Mouse (Mus musculus): ENCODE measurements at regions not wholly inside any gene's neighbourhood (a gene's known extent, or its start where the extent isn't known, plus 50 kb on each side); places are given as distances from the start of the nearest gene placed in this dataset.

DNA sequence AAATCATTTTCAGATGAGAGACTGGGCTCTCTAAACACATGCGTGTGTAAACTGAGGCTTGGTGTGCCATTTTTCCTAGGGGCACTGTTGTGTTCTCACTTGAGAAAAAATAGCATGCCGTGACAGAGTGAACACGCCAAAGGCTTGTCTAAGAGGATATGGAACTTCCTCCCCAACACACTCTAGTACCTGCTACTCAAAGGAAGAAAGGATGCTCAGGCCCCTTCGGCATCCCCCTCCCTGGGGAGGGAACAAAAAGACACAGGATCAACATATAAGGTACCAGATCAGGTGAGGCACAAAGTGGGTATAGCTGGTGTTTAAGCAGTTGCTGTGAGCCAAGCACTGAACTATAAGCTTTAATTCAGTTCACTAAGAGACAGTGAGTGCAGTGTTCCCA, 74.0 kb upstream of the Sesn3 start:
- DNase-seq (ENCODE audit: low spot score in 2 of 2): no peak
- intact Hi-C loops (cut with DNase I): no loop called here

DNA sequence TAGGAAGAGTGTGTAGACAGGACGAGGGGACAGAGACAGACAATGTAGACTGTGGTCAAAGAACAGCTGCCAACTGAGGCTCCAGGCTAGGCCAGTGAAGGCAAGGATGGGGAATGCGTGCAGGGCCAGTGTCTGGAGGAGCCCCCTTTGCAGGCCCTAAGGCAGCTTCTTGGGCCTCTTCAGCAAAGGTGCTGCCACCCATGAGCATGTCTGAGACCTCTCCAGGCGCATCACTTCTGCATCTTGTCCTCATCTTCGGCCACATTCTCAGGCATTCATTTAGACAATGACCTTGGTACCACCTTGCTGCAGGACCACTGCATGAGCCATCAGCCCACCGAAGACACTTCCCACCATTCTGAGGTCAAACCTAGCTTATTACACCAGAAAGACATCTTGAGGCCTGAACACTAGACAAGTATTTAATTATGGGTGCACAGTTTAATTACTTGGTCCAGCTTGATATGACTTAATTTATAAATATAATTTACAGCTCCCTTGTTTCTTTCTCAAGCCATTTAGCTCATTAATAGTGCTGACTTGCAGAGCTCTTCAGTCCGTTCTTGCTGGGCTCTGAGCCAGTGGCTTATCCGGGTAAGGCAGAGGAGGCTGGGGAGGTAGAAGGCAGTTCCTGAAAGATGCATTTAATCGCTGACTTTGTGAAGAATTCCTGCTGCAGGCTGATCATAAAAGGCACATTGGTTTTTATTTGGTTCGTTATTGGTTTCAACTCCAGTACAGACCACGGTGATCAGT, 72.1 kb upstream of the Sesn3 start:
- intact Hi-C loops (cut with DNase I): no loop called here
- DNase-seq (ENCODE audit: low spot score in 2 of 2): no peak

DNA sequence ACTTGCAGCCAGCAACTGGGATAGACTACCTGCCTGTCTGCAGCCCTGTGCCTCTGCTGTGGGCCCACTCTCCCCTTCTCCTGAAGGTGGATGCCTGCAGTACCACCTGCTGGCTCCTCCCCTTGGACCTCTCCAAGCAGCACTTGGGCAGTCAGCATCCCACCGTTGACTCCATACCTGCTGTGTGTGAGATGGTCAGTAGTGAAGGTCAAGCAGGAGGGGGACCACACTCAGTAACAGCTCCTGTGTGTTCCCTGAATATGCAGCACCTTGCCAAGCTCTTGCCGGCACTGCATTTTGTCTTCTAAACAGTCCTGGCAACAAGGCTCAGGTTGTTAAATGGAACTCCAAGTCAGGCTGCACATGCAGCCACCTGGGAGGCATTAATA, 71.6 kb upstream of the Sesn3 start:
- intact Hi-C loops (cut with DNase I): no loop called here
- DNase-seq (ENCODE audit: low spot score in 2 of 2): no peak

DNA sequence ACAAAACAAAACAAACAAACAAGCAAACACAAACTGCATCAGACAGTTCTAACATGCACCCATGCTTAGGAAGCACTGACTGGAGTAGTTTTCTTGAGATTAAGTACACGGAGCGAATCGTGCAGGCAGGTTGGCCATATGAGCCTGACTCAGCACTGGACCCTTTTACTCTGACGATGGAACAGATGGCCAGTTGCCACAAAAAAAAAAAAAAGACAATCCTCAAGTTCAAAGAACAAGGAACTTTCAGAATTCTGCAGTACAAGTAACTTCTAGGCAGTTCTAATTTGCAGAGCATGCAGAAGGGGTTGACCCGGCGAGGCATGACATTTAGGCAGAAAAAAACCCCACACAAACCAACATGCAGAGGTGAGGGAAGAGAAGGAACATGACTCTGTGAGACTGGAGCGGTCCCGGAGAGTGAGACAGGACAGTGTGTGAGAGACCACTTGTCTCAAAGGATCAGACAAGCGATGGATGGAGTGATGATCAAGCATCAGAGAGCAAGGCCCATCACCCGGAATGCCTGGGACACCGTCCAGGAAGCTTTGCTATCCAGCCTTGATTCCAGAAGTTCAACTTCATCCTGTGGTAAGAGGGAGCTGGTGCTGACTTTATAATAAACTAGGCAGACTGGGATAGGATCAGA, 71.0 kb upstream of the Sesn3 start:
- no peak for DNase-seq (ENCODE audit: low spot score in 2 of 2)
- intact Hi-C loops (cut with DNase I): no loop called here

DNA sequence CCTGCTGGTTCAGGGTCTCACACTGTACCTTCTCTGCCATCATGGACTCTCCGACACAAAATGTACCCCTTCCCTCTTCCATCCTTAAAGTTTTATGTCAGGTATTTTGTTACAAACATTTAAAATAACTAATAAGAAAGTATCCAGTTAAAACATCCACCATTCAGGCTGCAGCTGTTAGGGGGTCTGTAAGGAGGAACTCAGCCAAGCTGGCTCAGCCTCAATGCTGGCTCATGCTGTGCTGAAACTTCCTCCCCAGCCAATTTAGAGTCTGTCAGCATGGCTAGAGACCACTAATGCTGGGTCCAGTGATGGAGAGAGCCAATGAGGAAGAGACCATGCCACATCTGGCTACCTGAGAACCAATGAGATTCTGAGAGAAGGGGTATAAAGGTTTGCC, 70.0 kb upstream of the Sesn3 start:
- no peak for DNase-seq (ENCODE audit: low spot score in 2 of 2)
- intact Hi-C loops (cut with DNase I): no loop called here

DNA sequence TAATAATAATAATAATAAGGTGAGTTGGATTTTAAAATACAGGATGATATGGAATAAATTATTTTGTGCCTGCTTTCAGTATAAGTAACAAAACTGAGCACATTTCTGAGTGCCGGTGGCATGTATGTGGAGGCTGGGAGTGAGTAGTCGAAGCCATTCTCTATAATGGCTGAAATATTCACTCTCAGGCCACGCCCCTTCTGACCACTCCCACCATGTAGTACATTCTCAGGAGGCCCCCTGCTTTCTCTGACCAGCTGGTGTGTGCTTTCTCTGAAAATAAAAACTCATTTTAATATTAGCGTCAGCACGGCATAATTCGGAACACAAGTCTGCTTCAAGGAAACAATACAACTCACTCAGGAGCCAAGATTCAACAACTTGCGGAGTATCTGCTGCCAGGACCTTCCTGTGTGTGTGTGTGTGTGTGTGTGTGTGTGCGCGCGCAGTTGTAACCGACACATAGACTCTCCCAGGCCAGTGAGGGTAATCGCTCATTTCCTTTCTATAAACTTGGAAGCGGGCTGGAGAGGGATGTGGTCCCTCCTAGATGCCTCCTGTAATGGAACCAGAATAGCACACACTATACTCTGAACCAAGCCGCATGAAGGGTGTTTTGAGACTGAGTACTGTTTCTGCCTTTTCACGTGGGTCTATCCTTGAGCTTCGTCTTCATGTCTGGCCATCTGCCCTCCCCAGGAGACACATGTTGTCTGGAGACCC, 67.9 kb upstream of the Sesn3 start:
- DNase-seq (ENCODE audit: low spot score in 2 of 2): no peak
- intact Hi-C loops (cut with DNase I): no loop called here

DNA sequence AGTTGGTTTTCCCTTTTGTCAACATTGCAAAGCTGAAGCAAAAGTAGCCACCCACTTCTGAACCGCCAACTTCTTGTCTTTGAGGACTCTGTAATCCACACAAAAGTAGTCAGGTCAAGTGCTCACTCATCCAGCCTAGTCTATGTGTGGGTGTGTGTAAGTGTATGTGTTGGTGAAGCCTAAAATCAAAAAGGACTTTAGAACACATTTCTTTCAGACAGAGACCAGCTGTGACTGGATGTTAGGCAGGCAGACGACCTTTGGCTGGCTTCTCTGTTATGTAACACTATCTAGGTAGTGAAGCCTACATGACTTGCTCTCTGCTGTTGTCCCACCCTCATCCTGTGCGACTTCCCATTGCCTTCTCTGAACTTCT, 67.3 kb upstream of the Sesn3 start:
- peak in 1 of 2 experiments; percentile 20 for DNase-seq (ENCODE audit: low spot score in 2 of 2)

DNA sequence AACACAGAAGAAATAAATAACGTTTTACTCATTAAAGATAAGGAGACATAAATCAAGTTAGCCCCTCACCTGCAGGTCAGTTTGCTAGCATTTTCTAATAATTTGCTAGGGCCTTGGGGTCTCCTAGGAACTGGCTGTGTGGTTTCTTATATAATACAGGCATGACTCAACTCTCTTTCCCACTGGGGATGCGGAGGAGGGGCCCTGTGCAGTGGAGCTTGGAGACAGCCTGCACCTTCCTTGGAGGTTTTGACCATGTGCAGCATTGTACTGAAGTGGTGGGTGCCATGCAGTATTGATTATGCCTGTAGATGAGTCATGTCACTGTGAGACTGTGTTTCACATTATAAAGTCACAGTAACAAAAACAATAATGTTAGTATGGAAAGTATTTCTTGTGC, 61.6 kb upstream of the Sesn3 start:
- intact Hi-C loops (cut with DNase I): no loop called here
- no peak for DNase-seq (ENCODE audit: low spot score in 2 of 2)

More for the DNA sequence above, 67.3 kb upstream of the Sesn3 start:
- intact Hi-C loops (cut with DNase I): no loop called here

DNA sequence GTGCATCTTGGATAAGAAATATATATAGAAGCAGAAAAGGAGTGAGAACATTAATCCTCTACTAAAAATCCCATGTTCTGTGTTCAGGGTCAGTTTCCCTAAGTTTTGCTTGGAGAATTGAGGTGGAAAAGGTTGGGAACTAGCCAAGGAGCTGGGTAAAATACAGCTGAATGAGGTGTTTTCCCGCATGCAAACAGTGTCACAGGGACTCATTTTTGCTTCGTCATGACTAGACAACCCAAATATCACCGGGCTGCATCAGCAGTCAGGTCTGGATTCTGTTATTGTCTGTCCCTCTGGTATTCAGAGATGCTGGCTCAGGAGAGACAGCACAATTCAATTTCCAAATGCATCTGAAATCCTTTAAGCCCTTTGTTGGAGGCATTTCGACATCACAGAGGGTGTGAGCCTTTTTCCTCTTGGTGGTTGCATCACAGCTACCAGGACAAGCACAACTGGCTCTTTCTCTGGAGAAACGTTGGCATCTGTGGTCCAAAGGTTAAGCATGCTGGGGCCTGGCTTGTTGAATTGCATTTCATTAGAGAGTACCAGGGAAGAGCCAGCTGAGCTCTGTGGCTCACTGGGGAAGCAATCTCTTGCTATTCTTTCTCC, 59.6 kb upstream of the Sesn3 start:
- DNase-seq (ENCODE audit: low spot score in 2 of 2): no peak
- intact Hi-C loops (cut with DNase I): no loop called here

DNA sequence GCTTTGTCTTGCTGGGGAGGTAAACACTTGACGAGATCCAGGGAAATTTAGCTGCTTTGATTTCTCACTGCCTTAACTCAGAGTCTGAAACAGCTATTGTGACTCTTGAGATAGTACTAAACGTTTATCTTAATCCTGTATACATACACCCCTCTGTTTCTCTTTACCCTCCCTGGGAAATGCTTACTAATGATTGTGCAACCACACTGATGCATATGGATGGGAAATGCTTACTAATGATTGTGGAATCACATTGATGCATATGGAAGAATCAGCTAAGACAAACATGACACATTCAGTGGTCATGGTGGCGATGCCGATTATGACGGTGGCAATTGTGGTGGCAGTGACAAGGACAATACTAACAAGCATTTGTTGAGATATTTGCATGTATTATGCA, 58.9 kb upstream of the Sesn3 start:
- intact Hi-C loops (cut with DNase I): no loop called here
- DNase-seq (ENCODE audit: low spot score in 2 of 2): no peak

DNA sequence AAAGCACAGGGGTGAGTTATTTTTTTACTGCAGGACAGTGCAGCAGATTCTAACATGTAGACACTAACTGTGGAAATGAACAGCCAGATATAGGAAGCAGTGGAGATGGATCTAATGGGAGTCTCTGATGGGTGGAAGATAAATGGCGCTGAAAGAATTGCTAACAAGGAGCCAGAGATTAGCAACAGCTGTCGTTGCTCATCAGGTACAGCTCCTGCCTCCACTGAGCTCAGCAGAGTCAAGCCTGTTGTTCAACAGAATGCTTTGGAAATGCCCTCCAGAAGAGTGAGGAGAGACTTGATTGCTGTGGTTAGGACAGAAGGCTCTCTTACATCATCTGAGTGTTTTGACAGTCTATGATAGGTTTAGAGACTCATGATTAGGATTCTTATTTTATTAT, 51.9 kb upstream of the Sesn3 start:
- DNase-seq (ENCODE audit: low spot score in 2 of 2): no peak
- intact Hi-C loops (cut with DNase I): no loop called here
